Mouse (Mus musculus) hindbrain, postnatal 0 days (tissue): Measurements from ENCODE around the gene Grid2. TPM values are rescaled to one million over a fixed set of nuclear protein-coding genes. Genes with fewer than 3 reads are reported as not detected.

Experiments
- ATAC-seq: fragments of 200-750 bp; cut with Nextera tagmentation; 2 replicates; pipeline ENCODE4 v1.8.0; 2017; ENCODE audit warnings: mild to moderate bottlenecking, moderate TSS enrichment, moderate library complexity
- DNase-seq: peaks from one replicate; pipeline ENCODE4 v3.0.0-alpha.2; 2015; ENCODE audit warnings: low spot score
- H3K27ac ChIP-seq: fragments of 300-500 bp; sonication (generic); 2 replicates; pipeline ENCODE4 v1.5.1; 2014; ENCODE audit warnings: mild to moderate bottlenecking
- H3K27me3 ChIP-seq: fragments of 300-500 bp; sonication (generic); 2 replicates; pipeline ENCODE4 v1.6.1; 2014; ENCODE audit warnings: low read length, mixed read lengths; ENCODE audit not compliant: insufficient read depth
- H3K36me3 ChIP-seq: fragments of 300-500 bp; sonication (generic); 2 replicates; pipeline ENCODE4 v1.6.1; 2014; ENCODE audit warnings: low read length, mixed read lengths; ENCODE audit not compliant: insufficient read depth
- H3K4me1 ChIP-seq: fragments of 300-500 bp; sonication (generic); 2 replicates; pipeline ENCODE4 v1.6.1; 2014; ENCODE audit warnings: antibody characterized with exemption, low read length, mixed read lengths; ENCODE audit not compliant: insufficient read depth
- H3K4me2 ChIP-seq: fragments of 300-500 bp; sonication (generic); 2 replicates; pipeline ENCODE4 v1.6.1; 2014; ENCODE audit warnings: low read depth, mild to moderate bottlenecking, low read length, moderate library complexity, mixed read lengths
- H3K4me3 ChIP-seq: fragments of 300-500 bp; sonication (generic); 2 replicates; pipeline ENCODE4 v1.5.1; 2014; ENCODE audit warnings: low read length
- H3K9ac ChIP-seq: fragments of 300-500 bp; sonication (generic); replicated peaks from 2 replicates; pipeline ENCODE4 v1.6.1; 2014; ENCODE audit warnings: mild to moderate bottlenecking, low read length, moderate library complexity, mixed read lengths
- H3K9me3 ChIP-seq: fragments of 300-500 bp; sonication (generic); 2 replicates; pipeline ENCODE4 v1.6.1; 2016; ENCODE audit warnings: low read length, mixed read lengths
- CTCF ChIP-seq: IDR thresholded peaks from 2 replicates; pipeline ENCODE4 v1.5.1; 2016; ENCODE audit warnings: antibody characterized with exemption, control low read depth, low read depth
- WGBS: fragments of 180-500 bp; shearing (Covaris S2); extraction: QIAGEN DNeasy Blood & Tissue Kit; methylation state at CpG from one replicate; pipeline ENCODE4 v1.1.7; 2014; 5-methylcytosine and 5-hydroxymethylcytosine counted together
- polyA plus RNA-seq: library from polyadenylated mRNA; unstranded; fragments of >200 nt; fragmentation: Nextera tagmentation; extraction: Ambion mirVana; gene quantifications from 2 replicates; pipeline ENCODE4 v1.2.1, GENCODE M21; 2015
- total RNA-seq: library from RNA; depleted of rRNA; stranded (reverse); fragments of >200 nt; gene quantifications from 2 replicates; pipeline ENCODE4 v1.2.3, GENCODE M21; 2014

Grid2 gene
- total and polyA plus RNA-seq, 2 experiments from 2014 or later: 19.5 to 51.0 TPM

GRCm38 (mm10) chr6:64279927-64280326 lies 1024.3 kb downstream of the Grid2 start:
- H3K36me3 ChIP-seq: no peaks in the 10 kb centered on the region
- ATAC-seq (no peak), DNase-seq (no peak)
- TF ChIP-seq CTCF: no peak
- no peaks in the 10 kb centered on the region for H3K4me1 ChIP-seq
- H3K9me3 ChIP-seq: no peaks in the 10 kb centered on the region
- no peak overlapping the region for H3K4me3 ChIP-seq
- H3K4me2 ChIP-seq: no peak overlapping the region
- H3K9ac ChIP-seq: no peak overlapping the region
- no peak overlapping the region for H3K27ac ChIP-seq
- 90% methylated on average over 2 of the region's 2 CpGs for WGBS
- H3K27me3 ChIP-seq: no peaks in the 10 kb centered on the region

- no peaks in the 10 kb centered on the region for H3K4me1 ChIP-seq
- no peak overlapping the region for H3K9ac ChIP-seq
- no peak overlapping the region for H3K4me3 ChIP-seq
- no peaks in the 10 kb centered on the region for H3K27me3 ChIP-seq
- WGBS: 92% methylated on average over 1 of the region's 1 CpGs
- H3K27ac ChIP-seq: no peak overlapping the region
- no peak overlapping the region for H3K4me2 ChIP-seq
- TF ChIP-seq CTCF: no peak
- no peaks in the 10 kb centered on the region for H3K9me3 ChIP-seq
- no peak for DNase-seq
- no peak for ATAC-seq
- H3K36me3 ChIP-seq: no peaks in the 10 kb centered on the region
Observed at GRCm38 (mm10) chr6:64293761-64294160, 1038.1 kb downstream of the Grid2 start.

GRCm38 (mm10) chr6:64297633-64298032 lies 1042.0 kb downstream of the Grid2 start:
- Histone ChIP-seq H3K9me3 (no peaks in the 10 kb centered on the region), H3K4me3 (no peak overlapping the region), H3K27ac (no peak overlapping the region), H3K27me3 (no peaks in the 10 kb centered on the region), H3K36me3 (no peaks in the 10 kb centered on the region), H3K4me1 (no peaks in the 10 kb centered on the region), H3K9ac (no peak overlapping the region), H3K4me2 (no peak overlapping the region)
- DNase-seq: peak; percentile 44
- 22% methylated on average over 1 of the region's 1 CpGs for WGBS
- no peak for TF ChIP-seq CTCF
- ATAC-seq: 0 out of 2 replicates have a peak, but pooled peaks have one; percentile 15

- DNase-seq (no peak), ATAC-seq (no peak)
- TF ChIP-seq CTCF: no peak
- no peaks in the 10 kb centered on the region for H3K4me1 ChIP-seq
- no peaks in the 10 kb centered on the region for H3K9me3 ChIP-seq
- H3K36me3 ChIP-seq: no peaks in the 10 kb centered on the region
- 66% methylated on average over 2 of the region's 2 CpGs for WGBS
- no peak overlapping the region for H3K4me2 ChIP-seq
- no peak overlapping the region for H3K4me3 ChIP-seq
- H3K27me3 ChIP-seq: no peaks in the 10 kb centered on the region
- H3K27ac ChIP-seq: no peak overlapping the region
- H3K9ac ChIP-seq: no peak overlapping the region
Observed at GRCm38 (mm10) chr6:64304709-64305476, 1049.2 kb downstream of the Grid2 start.

GRCm38 (mm10) chr6:64308631-64309030 lies 1053.0 kb downstream of the Grid2 start:
- Histone ChIP-seq H3K4me1 (no peaks in the 10 kb centered on the region), H3K36me3 (no peaks in the 10 kb centered on the region), H3K9me3 (no peaks in the 10 kb centered on the region), H3K4me2 (no peak overlapping the region), H3K4me3 (no peak overlapping the region), H3K27ac (no peak overlapping the region), H3K27me3 (no peaks in the 10 kb centered on the region), H3K9ac (no peak overlapping the region)
- no peak for ATAC-seq
- 64% methylated on average over 1 of the region's 1 CpGs for WGBS
- TF ChIP-seq CTCF: no peak
- DNase-seq: no peak

GRCm38 (mm10) chr6:64313132-64313531 lies 1057.5 kb downstream of the Grid2 start:
- H3K4me3 ChIP-seq: no peak overlapping the region
- peak; percentile 26; the same call in 1 of the 2 replicates for TF ChIP-seq CTCF
- no peak for DNase-seq
- H3K9me3 ChIP-seq: no peaks in the 10 kb centered on the region
- 91% methylated on average over 1 of the region's 1 CpGs for WGBS
- no peak overlapping the region for H3K9ac ChIP-seq
- H3K27me3 ChIP-seq: no peaks in the 10 kb centered on the region
- no peak overlapping the region for H3K4me2 ChIP-seq
- no peaks in the 10 kb centered on the region for H3K36me3 ChIP-seq
- no peak for ATAC-seq
- H3K4me1 ChIP-seq: no peaks in the 10 kb centered on the region
- H3K27ac ChIP-seq: no peak overlapping the region

- no peak overlapping the region for H3K27ac ChIP-seq
Observed at GRCm38 (mm10) chr6:64326936-64327335, 1071.3 kb downstream of the Grid2 start.

More at GRCm38 (mm10) chr6:64326936-64327335, 1071.3 kb downstream of the Grid2 start:
- no peaks in the 10 kb centered on the region for H3K36me3 ChIP-seq
- no peaks in the 10 kb centered on the region for H3K4me1 ChIP-seq
- 93% methylated on average over 1 of the region's 1 CpGs for WGBS
- no peak overlapping the region for H3K4me3 ChIP-seq
- no peak overlapping the region for H3K9ac ChIP-seq
- TF ChIP-seq CTCF: no peak
- H3K9me3 ChIP-seq: no peaks in the 10 kb centered on the region
- H3K27me3 ChIP-seq: no peaks in the 10 kb centered on the region
- no peak overlapping the region for H3K4me2 ChIP-seq
- DNase-seq (peak; percentile 5), ATAC-seq (no peak)
